Mouse (Mus musculus) splenic B cell, adult 2 months (primary cell): ENCODE results near the gene 1700028P14Rik.
A peak's percentile ranks its signal among the peaks of the same experiment; 100 is the strongest.

Experiments used
- DNase-seq: peaks from one replicate; pipeline ENCODE4 v3.0.0-alpha.2; 2011; ENCODE audit warnings: low read depth, low spot score
- H3K27me3 ChIP-seq: 2 replicates; pipeline ENCODE4 v1.6.1; 2012; ENCODE audit warnings: mild to moderate bottlenecking, low read length, moderate library complexity, mixed read lengths; ENCODE audit not compliant: control insufficient read depth, poor library complexity, insufficient read depth, severe bottlenecking
- H3K36me3 ChIP-seq: 2 replicates; pipeline ENCODE4 v1.6.1; 2012; ENCODE audit warnings: mild to moderate bottlenecking, low read length, moderate library complexity, mixed read lengths; ENCODE audit not compliant: control insufficient read depth, poor library complexity, insufficient read depth, severe bottlenecking

The 1700028P14Rik gene

GRCm38 (mm10) chr19:23545604-23546003, 107.0 kb downstream of the 1700028P14Rik start:
- H3K27me3 ChIP-seq: no peaks in the 10 kb centered on the region
- DNase-seq: no peak

DNA sequence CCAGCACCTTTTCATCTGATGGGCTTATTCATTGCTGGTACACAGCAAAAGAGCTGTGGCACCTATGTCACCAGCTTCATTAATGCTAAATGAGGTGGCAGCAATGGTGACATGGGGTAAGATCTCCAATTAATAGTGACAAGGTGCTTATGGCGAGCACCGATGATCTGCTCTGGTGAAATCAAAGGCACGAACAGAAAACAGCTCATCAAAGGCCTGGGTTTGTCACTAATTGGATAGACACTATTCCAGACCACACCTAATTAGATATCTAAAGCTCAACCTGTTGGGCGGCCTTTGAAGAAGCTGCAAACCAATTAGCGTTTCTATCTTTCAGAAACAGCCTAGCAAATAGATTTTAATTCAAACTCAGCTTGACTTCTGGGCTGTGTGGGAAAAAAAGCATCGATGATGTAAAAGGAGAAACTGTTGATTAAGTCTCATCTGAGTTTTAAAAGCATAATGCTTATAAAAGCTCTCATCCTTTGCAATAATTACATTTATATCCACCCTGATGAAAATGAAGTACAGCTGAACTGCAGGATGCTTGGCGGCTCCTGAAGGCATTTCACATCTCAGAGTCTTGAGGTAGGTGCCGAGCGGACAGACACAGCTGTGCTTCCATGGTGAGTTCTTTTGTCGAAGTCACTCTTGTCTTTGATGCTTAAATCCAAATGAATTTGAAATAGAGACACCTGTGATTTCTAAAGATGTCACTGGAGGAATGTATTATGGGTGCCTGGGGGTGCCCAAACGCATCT, 109.2 kb downstream of the 1700028P14Rik start:
- Histone ChIP-seq H3K36me3 (no peaks in the 10 kb centered on the region), H3K27me3 (no peaks in the 10 kb centered on the region)
- DNase-seq: no peak

More at GRCm38 (mm10) chr19:23545604-23546003, 107.0 kb downstream of the 1700028P14Rik start:
- no peaks in the 10 kb centered on the region for H3K36me3 ChIP-seq

DNA sequence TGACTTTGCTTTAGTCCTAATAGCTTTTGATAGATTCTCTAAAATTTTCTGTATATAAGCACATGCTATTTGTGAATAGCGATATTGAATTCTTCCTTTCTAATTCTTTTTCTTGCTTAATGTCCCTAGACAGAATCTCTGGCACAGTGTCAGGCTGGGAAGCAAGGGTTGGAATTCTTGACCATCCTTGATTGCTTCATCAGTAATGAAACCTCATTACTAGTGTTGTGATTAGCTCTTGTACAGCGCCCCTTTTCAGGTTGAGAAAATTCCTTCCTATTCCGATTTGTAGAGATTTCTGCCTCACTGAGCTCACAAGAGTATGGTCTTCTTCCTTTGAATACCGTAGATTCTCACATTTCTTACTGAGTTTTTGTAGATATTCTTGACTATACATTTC, 109.9 kb downstream of the 1700028P14Rik start:
- no peaks in the 10 kb centered on the region for H3K36me3 ChIP-seq
- no peak for DNase-seq
- H3K27me3 ChIP-seq: no peaks in the 10 kb centered on the region

DNA sequence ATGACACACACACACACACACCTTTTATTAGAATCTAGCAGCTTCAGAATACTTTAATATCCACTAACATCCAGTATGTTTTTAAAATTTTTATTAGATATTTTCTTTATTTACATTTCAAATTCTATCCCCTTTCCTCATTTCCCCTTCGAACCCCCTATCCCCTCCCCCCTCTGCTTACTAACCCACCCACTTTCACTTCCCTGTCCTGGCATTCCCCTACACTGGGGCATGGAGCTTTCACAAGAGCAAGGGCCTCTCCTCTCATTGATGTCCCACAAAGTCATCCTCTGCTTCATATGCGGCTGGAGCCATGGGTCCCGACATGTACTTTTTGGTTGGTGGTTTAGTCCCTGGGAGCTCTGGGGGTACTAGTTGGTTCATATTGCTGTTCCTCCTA, 116.9 kb downstream of the 1700028P14Rik start:
- no peaks in the 10 kb centered on the region for H3K27me3 ChIP-seq
- no peaks in the 10 kb centered on the region for H3K36me3 ChIP-seq
- no peak for DNase-seq

GRCm38 (mm10) chr19:23531899-23532298, 120.7 kb downstream of the 1700028P14Rik start:
- DNase-seq: no peak
- Histone ChIP-seq H3K27me3 (no peaks in the 10 kb centered on the region), H3K36me3 (no peaks in the 10 kb centered on the region)

DNA sequence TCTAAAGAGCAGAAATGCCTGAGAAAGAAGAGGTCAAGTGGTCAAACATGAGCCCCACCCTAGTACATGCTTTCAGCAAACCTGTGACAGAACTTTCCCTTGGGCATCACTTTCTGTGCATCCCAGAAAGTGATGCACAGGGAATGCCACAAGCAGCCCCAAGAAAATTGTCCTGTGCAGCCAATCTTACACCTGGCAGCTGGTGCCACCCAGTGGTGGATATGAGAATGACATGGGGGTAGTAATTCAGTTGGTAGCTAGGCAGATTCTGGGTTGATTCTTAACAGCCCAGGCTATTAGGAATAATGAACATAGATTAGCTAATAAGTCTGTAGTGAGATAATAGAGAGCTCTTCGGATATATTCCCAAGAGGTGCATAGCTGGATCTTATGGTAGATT, 128.9 kb downstream of the 1700028P14Rik start:
- Histone ChIP-seq H3K27me3 (no peaks in the 10 kb centered on the region), H3K36me3 (no peaks in the 10 kb centered on the region)
- peak; percentile 63 for DNase-seq

- no peak for DNase-seq
- Histone ChIP-seq H3K27me3 (no peaks in the 10 kb centered on the region), H3K36me3 (no peaks in the 10 kb centered on the region)
These were observed 130.8 kb downstream of the 1700028P14Rik start for GRCm38 (mm10) chr19:23521831-23522230.

DNA sequence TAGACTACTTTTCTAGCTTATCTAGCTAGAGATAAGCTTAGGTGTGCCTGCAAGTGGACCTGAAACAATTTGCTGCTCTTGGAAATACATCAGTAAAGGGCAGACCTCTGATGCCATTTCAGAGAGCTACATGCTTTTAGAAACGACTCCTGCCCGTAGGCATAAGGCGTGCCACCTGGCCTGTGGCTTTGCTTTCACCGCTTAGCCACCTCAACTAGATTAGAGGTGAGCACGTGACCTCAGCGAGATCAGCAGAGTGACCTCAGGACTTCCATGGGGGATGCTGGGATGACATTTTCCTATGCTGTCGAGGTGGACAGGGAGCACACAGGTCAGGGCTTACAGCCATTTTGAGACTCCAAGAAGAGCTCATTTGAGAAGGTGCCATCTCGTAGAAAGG, 131.5 kb downstream of the 1700028P14Rik start:
- DNase-seq: no peak
- no peaks in the 10 kb centered on the region for H3K27me3 ChIP-seq
- no peaks in the 10 kb centered on the region for H3K36me3 ChIP-seq

- H3K36me3 ChIP-seq: no peaks in the 10 kb centered on the region
- DNase-seq: no peak
- H3K27me3 ChIP-seq: no peaks in the 10 kb centered on the region
These were observed 132.0 kb downstream of the 1700028P14Rik start for GRCm38 (mm10) chr19:23520629-23521028.

DNA sequence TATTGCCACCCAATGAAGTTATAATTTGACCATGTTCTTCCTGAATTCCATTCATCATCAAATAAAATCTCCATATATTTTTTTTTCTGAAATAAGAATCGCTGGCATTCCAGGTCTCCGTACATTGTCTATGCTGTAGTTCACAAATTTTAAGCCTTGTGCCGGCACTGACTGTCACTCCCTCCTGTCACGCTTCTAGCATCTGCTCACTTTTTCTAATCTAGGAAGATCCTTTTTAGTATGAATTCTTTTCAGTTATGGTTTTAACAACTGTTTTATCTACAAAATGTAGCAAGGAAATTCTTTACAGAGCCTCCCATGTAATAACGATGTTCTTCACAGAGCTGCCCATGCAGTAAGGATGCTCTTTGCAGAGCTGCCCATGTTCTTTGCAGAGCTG, 134.1 kb downstream of the 1700028P14Rik start:
- Histone ChIP-seq H3K36me3 (no peaks in the 10 kb centered on the region), H3K27me3 (no peaks in the 10 kb centered on the region)
- DNase-seq: no peak

- no peaks in the 10 kb centered on the region for H3K27me3 ChIP-seq
- no peaks in the 10 kb centered on the region for H3K36me3 ChIP-seq
- DNase-seq: peak; percentile 3
These were observed 141.3 kb downstream of the 1700028P14Rik start for GRCm38 (mm10) chr19:23511303-23511702.
